Mouse (Mus musculus): ENCODE measurements around the gene Gstm6.
"Not testable (repeated sequence)": the region's sequence is repeated elsewhere in the genome, so short reads cannot be mapped to it uniquely, and the experiment has no call there.

Gstm6 gene

DNA sequence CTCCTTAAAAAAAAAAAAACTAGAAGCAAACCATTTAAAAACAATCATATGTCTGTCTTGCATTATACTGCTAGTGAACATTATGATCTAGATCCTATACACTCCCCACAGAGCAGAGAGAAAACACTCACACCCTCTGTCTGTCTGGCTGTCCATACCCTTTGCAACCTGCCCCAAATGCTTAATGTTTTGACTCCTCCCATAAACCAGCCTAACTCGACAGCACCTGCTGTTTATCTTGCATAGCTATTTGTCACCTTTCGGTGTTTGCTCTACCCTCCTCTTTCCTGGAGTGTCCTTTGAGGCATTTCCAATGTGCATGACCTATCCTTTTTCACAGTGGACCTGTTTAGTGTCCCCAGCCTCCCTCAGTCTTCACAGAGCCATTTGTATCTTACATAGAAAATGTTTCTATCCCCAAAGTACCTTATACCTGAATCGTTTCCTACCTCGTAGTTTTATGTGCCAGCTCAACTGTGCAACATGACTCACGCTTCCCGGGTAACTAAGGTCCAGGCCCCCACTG is 48.3 kb downstream of the Gstm6 start:
- DNase-seq (ENCODE audit: low read depth, low spot score), result no peak

GRCm38 (mm10) chr3:107889236-107889635 is 54.3 kb downstream of the Gstm6 start:
- DNase-seq (ENCODE audit: low read depth, low spot score), result not testable (repeated sequence)

Data from R1 (cell line).